Mouse (Mus musculus) kidney, postnatal 36 days (tissue): Measurements from ENCODE around the gene Spats1.
"Not testable (repeated sequence)": the region's sequence is repeated elsewhere in the genome, so short reads cannot be mapped to it uniquely, and the experiment has no call there.

Experiments
- DNase-seq, 2 experiments: peaks; one replicate each; pipeline ENCODE4 v3.0.0; 2021 to 2022; ENCODE audit warnings: mixed read lengths in 2 of 2

Spats1 gene

GRCm38 (mm10) chr17:45433419-45434261, 41.6 kb downstream of the Spats1 start, which contains the start of gene Cdc5l:
Gene Cdc5l, minus strand, starts transcription at chr17:45433737.
- DNase-seq: peak; percentile 97 to 99

GRCm38 (mm10) chr17:45432706-45433398, 42.4 kb downstream of the Spats1 start:
- no peak for DNase-seq

GRCm38 (mm10) chr17:45432007-45432406, 43.2 kb downstream of the Spats1 start:
- no peak for DNase-seq

DNA sequence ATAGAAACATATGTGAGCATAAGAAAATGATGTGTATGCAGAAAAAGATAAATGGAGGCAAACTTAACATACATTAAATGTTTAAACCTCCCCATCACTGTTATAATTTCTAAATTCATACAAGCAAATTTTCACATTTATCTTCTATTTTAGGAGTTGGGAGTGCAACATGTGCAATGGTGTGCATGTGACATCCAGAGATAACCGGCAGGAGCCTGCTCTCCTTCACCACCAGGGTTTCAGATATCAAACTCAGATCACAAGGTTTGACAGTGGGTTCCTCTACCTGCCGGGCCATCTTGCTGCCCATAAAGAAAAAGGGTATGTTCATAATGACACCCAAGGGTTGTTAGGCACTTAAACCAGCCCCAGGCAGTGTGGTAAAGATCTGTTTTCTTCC, 57.8 kb downstream of the Spats1 start:
- DNase-seq: no peak

DNA sequence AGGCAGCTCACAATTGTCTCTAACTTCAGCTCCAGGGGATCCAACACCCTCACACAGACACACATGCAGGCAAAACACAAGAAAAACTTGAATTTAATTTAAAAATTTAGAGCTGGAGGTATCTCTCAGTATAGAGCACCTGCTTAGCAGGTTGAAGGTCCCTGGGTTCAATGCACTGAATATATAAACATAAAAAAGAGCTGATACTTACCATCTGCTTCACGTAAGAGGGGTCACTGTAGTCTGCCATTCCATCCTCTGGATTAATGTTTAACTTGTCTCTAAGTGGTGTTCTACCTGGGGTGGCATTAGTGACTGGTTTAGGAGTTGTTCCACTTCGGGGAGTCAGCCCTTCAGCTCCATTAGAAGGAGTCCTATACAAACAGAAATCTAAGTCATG, 63.6 kb downstream of the Spats1 start:
- DNase-seq: not testable (repeated sequence)

GRCm38 (mm10) chr17:45408719-45409118, 66.5 kb downstream of the Spats1 start:
- DNase-seq: no peak

- DNase-seq: peak in 1 of 2 experiments; percentile 57
These were observed 68.9 kb downstream of the Spats1 start for GRCm38 (mm10) chr17:45406281-45406680.

- peak; percentile 74 to 78 for DNase-seq
These were observed 72.0 kb downstream of the Spats1 start for GRCm38 (mm10) chr17:45403207-45403606.

DNA sequence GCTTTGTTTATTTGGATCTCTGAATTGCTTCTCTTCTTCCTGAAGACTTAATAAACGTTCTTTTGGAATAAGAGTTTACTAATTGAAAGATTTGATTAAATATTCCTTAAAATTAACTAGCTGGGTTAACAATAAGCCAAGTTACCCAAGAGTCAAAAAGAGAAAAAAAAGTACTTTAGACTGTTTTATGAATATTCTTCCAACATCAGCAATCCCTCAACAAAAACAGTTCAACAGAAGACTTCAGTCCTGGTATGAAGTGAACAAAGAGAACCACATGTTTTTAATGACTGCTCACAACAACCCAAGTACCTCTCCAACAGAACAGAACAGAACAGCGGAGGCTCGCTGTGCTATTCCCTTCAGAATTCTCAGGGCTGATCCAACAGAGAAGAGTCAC, 72.6 kb downstream of the Spats1 start:
- peak; percentile 28 to 34 for DNase-seq

DNA sequence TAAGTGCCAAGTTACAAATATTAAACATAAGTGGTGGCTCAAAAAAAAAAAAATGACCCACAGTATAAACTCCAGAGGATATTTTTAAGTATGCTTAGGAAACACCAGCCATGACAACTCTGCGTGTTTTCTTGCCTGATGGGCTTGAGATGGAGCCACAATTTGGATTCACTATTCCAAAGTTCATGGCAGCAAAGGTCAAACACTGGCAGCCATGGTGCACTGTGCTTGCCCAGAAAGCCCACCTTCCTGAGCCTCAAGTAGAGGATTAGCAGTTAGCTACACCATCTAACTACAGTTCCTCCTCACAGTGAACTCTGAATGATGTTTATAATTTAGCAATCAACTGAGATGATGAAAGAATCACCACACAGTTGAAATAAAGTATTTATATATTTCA, 73.1 kb downstream of the Spats1 start:
- peak; percentile 39 to 55 for DNase-seq

GRCm38 (mm10) chr17:45401126-45401905, 73.9 kb downstream of the Spats1 start:
- DNase-seq: peak in 1 of 2 experiments; percentile 28

DNA sequence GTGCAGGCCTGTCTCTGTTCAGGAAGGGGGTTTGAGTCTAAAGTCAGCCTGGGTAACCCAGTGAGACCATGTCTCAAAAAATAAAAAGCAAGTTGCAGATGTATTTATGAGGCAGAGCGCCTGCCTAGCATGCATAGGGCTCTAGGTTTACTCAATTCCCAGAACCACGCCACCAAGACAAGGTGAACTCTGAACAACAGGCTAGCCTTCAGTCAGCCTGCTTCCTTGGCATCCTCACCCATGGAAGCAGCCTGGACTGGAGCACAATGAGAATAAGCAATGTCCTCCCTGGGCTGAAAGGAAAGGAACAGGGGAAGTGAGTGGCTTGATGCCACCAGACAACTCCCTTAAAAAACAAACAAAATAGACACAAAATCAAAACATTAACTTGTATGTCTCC, 77.2 kb downstream of the Spats1 start:
- peak; percentile 13 to 35 for DNase-seq

- DNase-seq: peak in 1 of 2 experiments; percentile 26
These were observed 77.7 kb downstream of the Spats1 start for GRCm38 (mm10) chr17:45397541-45397940.

GRCm38 (mm10) chr17:45394612-45395011, 80.6 kb downstream of the Spats1 start:
- no peak for DNase-seq

DNA sequence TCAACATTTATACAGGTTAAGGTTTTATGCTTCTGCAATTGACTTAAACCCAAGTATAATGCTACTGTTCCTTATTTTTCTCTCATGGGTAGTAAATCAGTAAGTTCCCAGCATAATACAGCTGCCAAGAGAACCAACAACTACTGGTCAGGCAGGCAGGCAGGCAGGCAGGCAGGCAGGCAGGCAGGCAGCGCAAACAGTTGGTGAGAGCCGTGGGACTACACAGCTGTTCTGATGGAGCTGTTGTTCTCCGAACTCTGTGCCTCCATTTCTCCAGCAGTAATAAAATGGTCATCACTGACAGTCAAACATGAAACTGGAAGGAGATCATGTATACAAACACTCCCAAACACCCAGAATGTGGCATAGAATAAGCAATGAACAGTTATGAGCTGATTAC, 81.5 kb downstream of the Spats1 start:
- no peak for DNase-seq
